Mouse (Mus musculus) neural tube, embryonic 14.5 days (tissue): ENCODE results near the gene H2afz. TPM values are rescaled to one million over a fixed set of nuclear protein-coding genes. Genes with fewer than 3 reads are reported as not detected.
A peak's percentile ranks its signal among the peaks of the same experiment; 100 is the strongest.

Experiments used
- ATAC-seq: fragments of 200-750 bp; cut with Nextera tagmentation; 2 replicates; pipeline ENCODE4 v1.8.0; 2017; ENCODE audit warnings: low read depth, mild to moderate bottlenecking, moderate TSS enrichment, moderate library complexity
- H3K27ac ChIP-seq: fragments of 300-500 bp; sonication (generic); 2 replicates; pipeline ENCODE4 v1.5.1; 2014; ENCODE audit warnings: low read depth, mild to moderate bottlenecking, control low read depth, low read length, moderate library complexity, mixed read lengths
- H3K27me3 ChIP-seq: fragments of 300-500 bp; sonication (generic); 2 replicates; pipeline ENCODE4 v1.6.1; 2014; ENCODE audit warnings: low read length; ENCODE audit not compliant: control insufficient read depth, insufficient read depth
- H3K36me3 ChIP-seq: fragments of 300-500 bp; sonication (generic); 2 replicates; pipeline ENCODE4 v1.6.1; 2014; ENCODE audit warnings: low read length, mixed read lengths; ENCODE audit not compliant: control insufficient read depth, insufficient read depth
- H3K4me1 ChIP-seq: fragments of 300-500 bp; sonication (generic); 2 replicates; pipeline ENCODE4 v1.6.1; 2014; ENCODE audit warnings: low read length; ENCODE audit not compliant: control insufficient read depth, insufficient read depth
- H3K4me2 ChIP-seq: fragments of 300-500 bp; sonication (generic); 2 replicates; pipeline ENCODE4 v1.6.1; 2014; ENCODE audit warnings: mild to moderate bottlenecking, low read depth, low read length, control low read depth
- H3K4me3 ChIP-seq: fragments of 300-500 bp; sonication (generic); 2 replicates; pipeline ENCODE4 v1.5.1; 2014; ENCODE audit warnings: low read depth, low read length, control low read depth, mixed read lengths
- H3K9ac ChIP-seq: fragments of 300-500 bp; sonication (generic); replicated peaks from 2 replicates; pipeline ENCODE4 v1.6.1; 2014; ENCODE audit warnings: low read depth, mild to moderate bottlenecking, control low read depth, low read length, mixed read lengths
- H3K9me3 ChIP-seq: fragments of 300-500 bp; sonication (generic); 2 replicates; pipeline ENCODE4 v1.6.1; 2016; ENCODE audit warnings: low read length; ENCODE audit not compliant: control insufficient read depth
- WGBS: fragments of 180-500 bp; shearing (Covaris S2); extraction: QIAGEN DNeasy Blood & Tissue Kit; methylation state at CpG from one replicate; pipeline ENCODE4 v1.1.7; 2014; 5-methylcytosine and 5-hydroxymethylcytosine counted together
- polyA plus RNA-seq: library from polyadenylated mRNA; unstranded; fragments of >200 nt; fragmentation: Nextera tagmentation; extraction: Ambion mirVana; gene quantifications from 2 replicates; pipeline ENCODE4 v1.2.1, GENCODE M21; 2014

H2afz gene
- 673 and 776 TPM in 2 replicates for polyA plus RNA-seq

- Histone ChIP-seq H3K27ac (peak within 1 kb of the TSS; percentile 95), H3K36me3 (no peaks in the 10 kb centered on the region), H3K4me2 (peak within 1 kb of the TSS; percentile 60), H3K4me3 (peak within 1 kb of the TSS; percentile 74), H3K9me3 (no peaks in the 10 kb centered on the region), H3K9ac (peak within 1 kb of the TSS; percentile 83), H3K27me3 (no peaks in the 10 kb centered on the region), H3K4me1 (peaks cover 11% of the 10 kb centered on the region; the same call in 1 of the 2 replicates)
- WGBS, result under 1% methylated on average over 82 of the region's 115 CpGs
- ATAC-seq, result peak; percentile 94
These were observed at the start of gene H2afz for GRCm38 (mm10) chr3:137864124-137864987. Gene H2afz, plus strand, starts transcription at chr3:137864487.

- H3K36me3 ChIP-seq, result no peaks in the 10 kb centered on the region
- no peak overlapping the region for H3K9ac ChIP-seq
- H3K4me3 ChIP-seq, result no peak overlapping the region
- no peaks in the 10 kb centered on the region for H3K27me3 ChIP-seq
- H3K9me3 ChIP-seq, result no peaks in the 10 kb centered on the region
- H3K4me1 ChIP-seq, result no peaks in the 10 kb centered on the region
- ATAC-seq, result no peak
- no peak overlapping the region for H3K4me2 ChIP-seq
- WGBS, result 6% methylated on average over 4 of the region's 4 CpGs
- no peak overlapping the region for H3K27ac ChIP-seq
These were observed 45.6 kb upstream of the H2afz start for GRCm38 (mm10) chr3:137818713-137819112.

GRCm38 (mm10) chr3:137820688-137821467 is 43.4 kb upstream of the H2afz start:
- no peak for ATAC-seq
- H3K4me2 ChIP-seq, result no peak overlapping the region
- H3K36me3 ChIP-seq, result no peaks in the 10 kb centered on the region
- no peaks in the 10 kb centered on the region for H3K4me1 ChIP-seq
- WGBS, result 88% methylated on average over 6 of the region's 6 CpGs
- no peak overlapping the region for H3K27ac ChIP-seq
- no peaks in the 10 kb centered on the region for H3K9me3 ChIP-seq
- no peak overlapping the region for H3K9ac ChIP-seq
- no peak overlapping the region for H3K4me3 ChIP-seq
- H3K27me3 ChIP-seq, result no peaks in the 10 kb centered on the region

GRCm38 (mm10) chr3:137823317-137823716 is 41.0 kb upstream of the H2afz start:
- no peaks in the 10 kb centered on the region for H3K9me3 ChIP-seq
- no peak for ATAC-seq
- H3K27ac ChIP-seq, result no peak overlapping the region
- no peaks in the 10 kb centered on the region for H3K27me3 ChIP-seq
- H3K9ac ChIP-seq, result no peak overlapping the region
- WGBS, result 91% methylated on average over 3 of the region's 3 CpGs
- no peak overlapping the region for H3K4me3 ChIP-seq
- no peaks in the 10 kb centered on the region for H3K36me3 ChIP-seq
- no peak overlapping the region for H3K4me2 ChIP-seq
- H3K4me1 ChIP-seq, result no peaks in the 10 kb centered on the region

GRCm38 (mm10) chr3:137827678-137828077 is 36.6 kb upstream of the H2afz start:
- H3K27ac ChIP-seq, result no peak overlapping the region
- no peaks in the 10 kb centered on the region for H3K27me3 ChIP-seq
- 8% methylated on average over 11 of the region's 11 CpGs for WGBS
- 0 out of 2 replicates have a peak overlapping the region, but pooled peaks have one; percentile 1 for H3K4me2 ChIP-seq
- no peak overlapping the region for H3K9ac ChIP-seq
- H3K36me3 ChIP-seq, result no peaks in the 10 kb centered on the region
- no peaks in the 10 kb centered on the region for H3K9me3 ChIP-seq
- no peaks in the 10 kb centered on the region for H3K4me1 ChIP-seq
- peak; percentile 63 for ATAC-seq
- no peak overlapping the region for H3K4me3 ChIP-seq

GRCm38 (mm10) chr3:137831156-137831555 is 33.1 kb upstream of the H2afz start:
- Histone ChIP-seq H3K9me3 (no peaks in the 10 kb centered on the region), H3K36me3 (no peaks in the 10 kb centered on the region)

GRCm38 (mm10) chr3:137833128-137833527 is 31.2 kb upstream of the H2afz start:
- no peak overlapping the region for H3K27ac ChIP-seq
- no peak overlapping the region for H3K9ac ChIP-seq
- H3K27me3 ChIP-seq, result no peaks in the 10 kb centered on the region
- no peak for ATAC-seq
- H3K4me3 ChIP-seq, result no peak overlapping the region
- no peak overlapping the region for H3K4me2 ChIP-seq
- no peaks in the 10 kb centered on the region for H3K4me1 ChIP-seq
- H3K36me3 ChIP-seq, result no peaks in the 10 kb centered on the region
- no peaks in the 10 kb centered on the region for H3K9me3 ChIP-seq

More at GRCm38 (mm10) chr3:137831156-137831555, 33.1 kb upstream of the H2afz start:
- 90% methylated on average over 2 of the region's 2 CpGs for WGBS
- no peak overlapping the region for H3K4me2 ChIP-seq
- no peak overlapping the region for H3K9ac ChIP-seq
- no peak overlapping the region for H3K27ac ChIP-seq
- H3K4me3 ChIP-seq, result no peak overlapping the region
- H3K4me1 ChIP-seq, result no peaks in the 10 kb centered on the region
- ATAC-seq, result no peak
- no peaks in the 10 kb centered on the region for H3K27me3 ChIP-seq

- 86% methylated on average over 4 of the region's 4 CpGs for WGBS
- Histone ChIP-seq H3K9me3 (no peaks in the 10 kb centered on the region), H3K36me3 (no peaks in the 10 kb centered on the region), H3K4me1 (no peaks in the 10 kb centered on the region), H3K4me3 (no peak overlapping the region), H3K27me3 (no peaks in the 10 kb centered on the region), H3K4me2 (no peak overlapping the region), H3K27ac (no peak overlapping the region), H3K9ac (no peak overlapping the region)
- no peak for ATAC-seq
These were observed 30.6 kb upstream of the H2afz start for GRCm38 (mm10) chr3:137833698-137834097.

GRCm38 (mm10) chr3:137836543-137836942 is 27.7 kb upstream of the H2afz start:
- Histone ChIP-seq H3K9me3 (no peaks in the 10 kb centered on the region), H3K27ac (no peak overlapping the region), H3K4me1 (no peaks in the 10 kb centered on the region), H3K4me2 (no peak overlapping the region), H3K4me3 (no peak overlapping the region), H3K27me3 (no peaks in the 10 kb centered on the region), H3K36me3 (no peaks in the 10 kb centered on the region), H3K9ac (no peak overlapping the region)
- no peak for ATAC-seq
- WGBS, result 84% methylated on average over 1 of the region's 1 CpGs
